Mouse (Mus musculus): ENCODE measurements around the gene Rpl37.
A peak's percentile ranks its signal among the peaks of the same experiment; 100 is the strongest.

Rpl37 gene

DNA sequence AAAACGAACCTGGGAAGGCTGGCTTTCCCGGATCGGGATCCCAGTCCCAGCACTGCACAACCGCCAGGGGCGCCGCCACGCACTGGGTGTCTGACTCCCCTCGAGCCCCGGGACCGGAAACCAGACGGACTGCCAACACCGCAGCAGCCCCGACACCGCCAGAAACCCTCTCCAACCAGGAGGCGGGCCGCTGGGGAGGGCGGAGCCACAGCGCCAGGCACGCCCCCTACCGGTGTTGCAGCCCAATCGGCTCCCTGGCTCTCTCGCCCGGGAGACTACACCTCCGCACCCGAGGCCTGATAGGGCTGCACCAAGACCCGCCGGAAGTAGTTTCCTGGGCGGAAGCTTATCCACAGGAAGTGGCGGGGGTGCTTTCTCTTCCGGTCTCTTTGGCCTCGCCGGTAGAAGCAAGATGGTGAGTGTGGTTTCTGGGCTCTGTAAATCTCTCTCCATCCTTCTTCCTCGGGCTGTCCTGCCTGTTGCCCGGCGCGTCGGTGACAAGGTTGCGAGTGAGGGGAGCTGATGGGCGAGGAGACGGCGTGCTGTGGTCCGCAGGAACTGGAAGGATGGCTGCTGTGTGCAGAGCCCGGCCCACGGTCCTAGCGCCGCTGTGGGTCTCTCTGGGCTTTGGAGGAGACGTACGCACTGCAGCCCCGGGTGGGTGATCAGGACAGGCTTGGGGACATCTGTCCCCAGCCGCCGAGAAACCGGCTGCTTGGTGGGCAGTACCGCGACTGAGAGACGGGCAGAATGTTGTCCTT, at the start of gene Rpl37:
Gene Rpl37, plus strand, starts transcription at position 376 of the 761 bp plus-strand sequence.
- DNase-seq, result peak; percentile 99

DNA sequence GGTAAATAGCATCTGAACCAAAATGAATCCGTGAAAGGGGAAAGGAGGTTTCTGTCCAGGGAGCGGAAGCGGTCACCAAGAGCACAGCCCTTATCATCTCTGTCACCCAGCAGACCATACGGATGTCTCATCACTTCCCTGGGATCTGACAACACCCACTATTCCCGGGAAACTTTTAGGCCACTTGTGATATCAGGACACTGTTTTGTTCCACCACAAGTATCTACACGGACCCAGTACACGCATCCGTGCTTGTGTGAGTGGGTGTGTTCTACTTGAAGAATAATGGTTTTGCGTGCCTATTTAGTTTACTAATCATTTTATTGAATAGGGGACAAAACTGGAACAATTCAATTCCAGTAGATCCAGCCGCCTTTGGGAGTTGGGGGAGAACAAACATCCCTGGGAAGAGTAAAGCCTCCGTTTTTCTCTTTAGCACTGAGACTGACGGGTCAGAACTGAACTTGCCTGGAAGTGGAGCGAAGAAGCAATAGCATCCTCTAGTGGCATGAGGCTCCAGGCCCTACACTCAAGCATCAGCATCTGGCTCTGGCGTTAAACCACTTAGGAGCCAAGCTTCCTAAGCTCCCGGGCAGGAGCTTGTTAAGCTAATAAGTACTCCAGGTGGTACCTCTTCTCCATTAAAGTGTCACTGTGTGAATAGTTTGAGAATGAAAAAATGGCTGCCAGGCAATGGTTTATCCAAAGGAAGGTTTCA, 47.5 kb upstream of the Rpl37 start:
- DNase-seq, result peak; percentile 7

DNA sequence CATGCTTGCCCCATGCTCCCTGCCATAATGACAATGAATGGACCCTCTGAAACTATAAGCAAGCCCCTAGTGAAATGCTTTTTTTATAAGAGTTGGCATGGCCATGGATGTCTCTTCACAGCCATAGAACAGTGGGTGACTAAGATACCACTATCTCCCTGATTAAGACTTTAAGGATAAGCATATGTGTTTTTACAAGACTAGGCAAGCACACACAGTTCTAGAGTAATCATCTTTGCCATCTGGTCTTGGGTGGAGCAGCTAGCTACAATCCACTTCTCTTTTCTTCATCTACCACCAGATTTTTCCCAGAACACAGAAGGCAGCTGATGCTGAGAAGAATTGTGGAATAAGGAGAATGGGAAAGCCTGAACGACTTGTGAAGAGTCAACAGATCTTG, 35.2 kb upstream of the Rpl37 start:
- no peak for DNase-seq

DNA sequence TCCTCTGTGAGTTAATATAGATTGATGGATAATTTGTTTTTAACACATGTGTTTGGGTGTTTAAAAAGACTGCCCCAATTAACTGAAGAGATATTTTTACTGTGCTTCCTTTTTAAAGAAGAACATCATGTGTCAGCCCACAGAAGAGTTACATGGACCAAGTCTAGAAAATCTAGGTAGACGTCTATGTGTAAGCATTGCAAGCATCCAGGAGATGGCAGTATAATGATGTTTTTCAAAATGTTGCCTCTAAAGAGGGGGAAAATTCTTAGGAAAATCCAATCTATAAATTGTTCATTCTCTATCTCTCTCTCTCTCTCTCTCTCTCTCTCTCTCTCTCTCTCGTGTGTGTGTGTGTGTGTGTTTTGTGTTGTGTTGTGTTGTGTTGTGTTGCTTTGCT, 30.3 kb upstream of the Rpl37 start:
- no peak for DNase-seq

DNA sequence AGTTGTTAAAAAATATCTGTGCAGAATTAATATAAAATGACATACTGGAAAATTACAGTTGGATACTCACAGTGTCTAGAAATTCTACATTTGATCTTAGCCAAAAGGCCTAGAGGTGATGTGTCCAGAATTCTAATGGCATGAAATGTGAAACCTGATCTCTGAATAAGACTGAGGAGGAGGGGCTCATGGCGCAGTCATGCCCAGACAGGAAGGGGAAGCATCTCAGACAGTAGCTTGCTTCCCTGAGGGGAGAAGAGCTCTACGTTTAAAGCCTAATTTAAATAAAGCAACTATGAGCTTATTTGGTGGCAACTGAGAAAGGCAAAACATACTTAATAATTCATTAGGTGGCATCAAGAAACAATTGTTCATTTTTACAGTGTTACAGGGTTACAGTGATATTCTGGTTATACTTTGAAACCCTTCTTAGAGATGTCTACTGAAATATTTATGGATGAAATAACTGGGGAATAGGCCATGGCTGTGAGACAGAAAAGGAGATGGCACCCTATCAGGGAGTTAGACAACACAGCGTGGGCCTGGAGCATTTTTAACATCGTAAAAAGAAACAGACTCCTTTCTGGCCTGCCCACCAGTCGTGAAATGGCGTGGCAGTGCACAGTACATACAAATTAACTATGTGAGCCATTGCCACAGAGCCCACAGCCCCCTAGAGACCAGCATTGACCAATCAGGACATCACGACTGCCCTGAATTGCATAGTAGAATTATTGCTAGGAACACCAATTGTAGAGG, 27.4 kb upstream of the Rpl37 start:
- no peak for DNase-seq

DNA sequence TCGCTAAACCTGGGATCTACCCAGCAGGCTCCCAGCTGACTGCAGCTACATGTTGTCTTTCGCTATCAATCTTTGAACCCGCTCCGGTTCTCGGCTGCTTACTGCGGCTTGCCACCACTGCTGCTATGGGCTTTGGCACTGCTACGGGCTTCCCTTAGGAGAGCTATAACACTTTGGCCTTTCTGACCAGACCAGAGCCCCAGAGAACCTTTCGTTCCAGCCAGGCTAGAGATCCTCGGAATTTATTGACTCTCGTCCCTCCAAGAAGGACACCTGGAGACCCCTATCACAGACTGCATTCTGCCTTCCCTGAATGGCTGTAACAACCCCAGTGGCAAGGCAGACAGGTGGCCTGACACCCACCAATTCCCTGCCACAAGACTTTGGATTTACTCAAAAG, 26.3 kb upstream of the Rpl37 start:
- DNase-seq, result no peak

DNA sequence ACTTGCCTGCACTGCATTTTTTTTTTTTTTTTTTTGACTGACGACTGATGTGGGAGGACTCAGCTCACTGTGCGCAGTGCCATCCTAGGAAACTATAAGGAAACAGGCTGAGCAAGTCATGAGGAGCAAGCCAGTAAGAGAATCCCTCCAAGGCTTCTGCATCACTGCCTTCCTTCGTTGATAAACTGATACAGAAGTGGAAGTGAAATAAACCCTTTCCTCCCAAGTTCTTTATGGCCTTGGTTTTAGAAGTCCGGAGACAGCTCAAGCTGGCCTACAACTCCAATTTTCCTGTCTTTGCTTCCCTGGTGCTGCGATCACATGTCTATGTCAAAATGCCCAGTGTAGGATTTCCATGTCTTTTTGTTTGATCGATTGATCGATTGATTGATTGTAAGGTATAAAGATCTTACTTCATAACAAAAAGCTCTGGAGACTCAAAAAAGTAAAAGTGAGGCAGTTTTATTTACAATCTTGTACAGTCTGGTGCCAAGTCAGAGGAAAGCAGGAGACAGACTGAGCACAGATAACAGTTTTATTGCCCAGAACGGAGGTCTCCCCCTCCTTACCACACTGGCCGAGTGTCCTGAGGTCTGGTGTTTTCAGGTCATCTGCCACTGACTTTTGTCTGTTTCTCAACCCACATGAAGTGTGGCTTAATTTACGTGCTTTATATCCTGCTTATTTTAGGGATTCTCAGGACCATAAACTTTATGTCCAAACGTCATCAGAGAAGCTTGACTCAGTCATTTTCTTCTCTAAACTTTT, 20.7 kb upstream of the Rpl37 start:
- no peak for DNase-seq

DNA sequence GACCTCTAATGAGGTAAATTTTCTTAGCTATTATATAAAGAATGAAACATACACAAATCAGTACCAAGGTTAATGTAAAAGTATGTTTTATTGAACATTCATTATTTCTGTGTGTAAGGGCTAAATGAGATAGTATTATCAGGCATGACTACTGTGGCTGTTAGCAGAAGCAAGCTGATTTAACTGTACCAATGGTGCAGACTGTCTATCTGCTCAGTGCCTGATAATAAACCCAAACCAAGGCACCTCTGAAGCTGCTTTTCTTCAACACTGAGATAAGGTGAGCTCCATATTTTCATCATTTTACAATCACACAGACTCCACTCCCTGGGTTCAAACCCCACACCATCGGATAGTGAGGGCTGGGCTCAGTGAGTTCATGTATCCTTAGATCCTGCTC, 19.1 kb upstream of the Rpl37 start:
- DNase-seq, result no peak

DNA sequence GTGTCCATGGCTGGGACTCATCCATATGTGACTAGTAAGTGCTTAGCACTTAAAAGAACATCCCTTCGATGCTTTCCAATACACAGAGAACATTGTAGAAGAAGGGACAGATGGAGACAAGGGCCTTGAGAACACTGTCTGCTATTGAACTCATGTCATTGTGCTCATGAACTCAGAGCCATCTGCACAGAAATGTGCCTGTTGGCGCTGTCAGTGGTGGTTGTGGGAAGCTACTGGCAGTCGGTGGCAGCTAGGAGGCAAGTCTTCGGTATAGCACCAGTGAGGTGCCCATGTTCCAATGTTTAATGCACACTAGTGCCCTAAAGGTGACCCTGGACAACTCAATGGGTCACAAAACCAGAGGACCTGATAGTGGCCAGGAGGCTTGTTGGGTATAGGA, 14.1 kb upstream of the Rpl37 start:
- DNase-seq, result no peak

DNA sequence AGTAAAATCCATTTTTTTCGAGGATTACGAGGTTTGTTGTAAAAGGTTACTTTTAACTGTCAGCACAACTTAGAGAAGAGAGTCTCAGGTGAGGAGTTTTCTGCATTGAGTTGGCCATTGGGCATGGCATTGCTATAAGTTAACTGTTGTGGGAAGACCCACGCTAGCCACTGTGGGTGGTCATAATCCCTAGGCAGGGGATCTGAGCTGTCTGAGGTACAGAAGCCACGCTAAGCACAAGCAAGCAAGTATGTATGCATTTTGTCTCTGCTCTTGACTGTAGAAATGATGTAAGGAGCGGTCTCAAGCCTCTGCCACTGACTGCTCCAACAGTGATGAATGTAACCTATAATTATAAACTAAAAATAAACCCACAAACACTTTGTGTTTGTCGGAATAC, 10.6 kb upstream of the Rpl37 start:
- no peak for DNase-seq

DNA sequence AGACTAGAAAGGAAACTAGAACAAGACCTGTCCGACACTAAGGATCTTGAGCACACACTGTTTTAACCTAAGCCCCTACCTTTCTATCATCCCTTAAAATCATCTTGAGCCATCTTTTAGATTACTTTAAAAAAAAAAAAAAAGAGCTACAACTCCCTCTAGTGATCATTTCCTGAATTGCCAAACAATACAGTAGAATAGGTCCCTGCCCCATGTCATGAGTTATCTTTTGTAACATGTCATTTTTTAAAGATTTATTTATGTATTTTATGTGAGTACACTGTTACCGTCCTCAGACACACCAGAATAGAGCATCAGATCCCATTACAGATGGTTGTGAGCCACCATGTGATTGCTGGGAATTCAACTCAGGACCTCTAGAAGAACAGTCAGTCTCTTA, 10.2 kb upstream of the Rpl37 start:
- no peak for DNase-seq

DNA sequence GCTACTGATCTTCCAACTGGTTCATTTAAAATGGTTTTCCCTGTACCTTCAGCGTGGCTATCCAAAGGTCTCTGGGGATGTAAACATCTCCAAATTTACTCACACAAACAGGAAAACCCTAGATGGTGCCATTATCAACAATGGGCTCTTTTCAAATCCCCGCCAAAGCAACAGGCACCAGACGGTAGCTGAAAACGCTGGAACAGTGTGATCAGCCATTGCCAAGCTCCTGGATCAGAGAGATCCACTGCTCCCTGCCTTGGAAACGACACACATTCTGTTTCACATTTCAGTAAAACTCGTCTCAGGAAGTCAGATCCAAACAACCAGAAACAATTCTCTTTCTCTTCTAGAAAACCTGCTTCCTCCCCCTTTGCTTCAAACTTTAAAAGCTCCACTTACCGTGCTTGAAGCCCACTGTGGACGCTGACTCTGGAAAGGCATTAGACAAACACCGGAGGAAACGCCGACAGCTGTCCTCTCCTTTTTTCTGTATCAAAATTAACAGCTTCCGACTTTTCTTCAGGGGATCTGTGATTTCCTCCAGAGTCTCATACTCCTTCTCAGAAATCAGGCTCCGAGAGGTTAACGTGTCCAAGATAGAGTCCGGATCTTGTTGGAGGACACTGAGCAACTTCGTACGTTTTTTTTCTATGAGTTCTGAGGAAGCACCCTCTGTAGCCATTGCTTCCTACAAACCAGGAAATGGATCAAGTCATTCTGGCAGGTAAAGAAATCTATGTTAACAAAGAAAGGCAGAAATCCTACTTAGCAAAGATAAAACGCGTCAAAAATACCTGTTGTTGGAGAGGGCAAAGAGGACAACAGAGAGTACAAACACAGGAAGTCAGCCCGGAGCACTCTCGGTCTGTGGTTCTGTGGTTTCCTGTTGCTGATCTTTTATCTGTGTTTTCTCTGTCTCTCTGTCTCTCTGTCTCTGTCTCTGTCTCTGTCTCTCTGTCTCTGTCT, 8.5 kb upstream of the Rpl37 start, which contains the start of gene Card6:
Gene Card6, minus strand, starts transcription at position 854 of the 969 bp plus-strand sequence.
- no peak for DNase-seq

DNA sequence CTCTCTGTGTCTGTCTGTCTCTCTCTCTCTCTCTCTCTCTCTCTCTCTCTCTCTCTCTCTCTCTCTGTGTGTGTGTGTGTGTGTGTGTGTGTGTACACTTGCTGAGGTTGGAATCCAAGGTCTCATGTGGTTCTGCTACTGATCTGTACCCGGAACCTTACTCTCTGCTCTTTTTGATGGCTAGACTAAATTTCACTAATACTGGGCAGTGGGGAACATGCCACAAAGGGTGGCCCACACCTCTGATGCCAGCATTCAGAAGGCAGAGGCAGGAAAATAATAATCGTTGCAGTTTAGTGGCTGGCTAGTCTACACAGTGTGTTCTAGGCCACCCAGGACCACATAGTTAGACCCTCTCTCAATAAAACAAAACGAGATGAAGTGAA, 7.8 kb upstream of the Rpl37 start:
- no peak for DNase-seq

DNA sequence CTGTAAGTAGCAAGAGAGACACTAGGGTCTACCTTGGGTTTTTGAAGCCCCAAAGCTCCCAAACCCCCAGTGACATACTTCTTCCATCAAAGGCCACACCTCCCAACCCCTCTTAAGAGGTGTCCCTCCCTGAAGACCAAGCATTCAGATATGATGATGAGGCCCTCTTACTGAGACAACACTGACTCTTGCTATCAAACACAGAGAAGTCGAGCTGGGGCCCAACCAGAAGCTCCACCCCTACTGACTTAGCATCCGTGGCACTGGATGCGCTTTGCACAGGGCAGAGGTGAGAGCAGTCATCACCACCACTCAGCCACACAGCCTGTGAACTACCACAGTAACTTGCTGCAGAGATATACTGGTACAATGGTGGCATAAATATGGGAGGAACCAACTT, 3.8 kb upstream of the Rpl37 start:
- peak; percentile 74 for DNase-seq

DNA sequence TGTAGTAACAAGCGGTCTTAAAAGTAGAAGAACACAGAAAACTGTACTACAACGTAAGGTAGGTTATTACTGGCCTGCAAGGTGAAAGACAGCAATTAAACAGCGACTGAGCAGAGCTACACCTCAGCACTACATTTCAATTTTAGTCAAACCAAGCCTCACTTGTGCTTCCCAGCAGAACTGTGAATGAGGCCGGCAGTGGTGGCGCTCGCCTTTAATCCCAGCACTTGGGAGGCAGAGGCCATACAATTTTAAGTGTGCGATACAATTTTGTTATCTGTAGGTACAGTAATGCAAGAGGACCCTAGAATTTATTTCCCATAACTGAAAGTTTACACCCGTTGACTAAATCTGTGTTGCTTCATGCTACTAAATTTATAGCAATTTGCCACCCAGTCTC, 1.3 kb upstream of the Rpl37 start:
- DNase-seq, result no peak

DNA sequence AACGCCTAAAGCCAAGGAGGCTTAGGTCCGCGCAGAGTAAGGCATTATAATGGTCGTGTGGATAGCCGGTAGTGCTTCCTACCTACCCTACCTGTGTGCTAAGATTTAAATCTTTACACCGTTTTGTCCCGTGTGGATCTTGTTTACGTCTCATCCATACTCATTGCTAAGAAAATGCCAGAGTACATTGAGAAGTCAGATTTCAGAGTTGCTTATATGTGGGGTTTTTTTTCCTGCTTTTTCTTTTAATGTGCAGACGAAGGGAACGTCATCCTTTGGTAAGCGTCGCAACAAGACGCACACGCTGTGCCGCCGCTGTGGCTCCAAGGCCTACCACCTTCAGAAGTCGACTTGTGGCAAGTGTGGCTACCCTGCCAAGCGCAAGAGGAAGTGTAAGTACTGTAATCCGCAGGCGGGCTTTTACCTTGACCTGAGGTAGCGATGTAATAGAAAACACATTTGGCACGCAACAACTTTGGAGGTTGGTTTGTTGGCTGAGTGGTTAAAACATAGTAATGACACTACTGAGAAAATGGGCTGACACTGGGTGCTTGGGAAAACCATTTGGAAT, 671 bp downstream of the Rpl37 start:
- no peak for DNase-seq

DNA sequence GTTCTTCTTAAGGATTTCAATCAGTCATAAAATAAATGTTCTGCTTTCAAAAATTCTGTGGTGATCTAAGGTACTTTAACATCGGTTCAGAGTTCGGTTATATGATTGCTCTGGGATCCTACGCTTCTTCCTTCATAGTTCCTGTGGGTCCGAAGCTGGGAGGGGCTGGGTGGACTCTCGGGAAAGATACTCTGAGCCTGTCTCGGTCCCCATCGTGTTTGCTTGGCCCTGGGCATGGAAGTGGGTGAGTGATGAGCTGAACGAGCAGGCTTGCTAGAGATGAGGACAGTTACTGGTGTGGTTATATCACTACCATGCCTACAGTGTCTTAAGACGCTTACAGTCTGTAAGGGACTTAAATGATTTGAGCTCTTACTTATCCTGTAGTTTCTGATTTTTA, 2.2 kb downstream of the Rpl37 start:
- DNase-seq, result no peak

DNA sequence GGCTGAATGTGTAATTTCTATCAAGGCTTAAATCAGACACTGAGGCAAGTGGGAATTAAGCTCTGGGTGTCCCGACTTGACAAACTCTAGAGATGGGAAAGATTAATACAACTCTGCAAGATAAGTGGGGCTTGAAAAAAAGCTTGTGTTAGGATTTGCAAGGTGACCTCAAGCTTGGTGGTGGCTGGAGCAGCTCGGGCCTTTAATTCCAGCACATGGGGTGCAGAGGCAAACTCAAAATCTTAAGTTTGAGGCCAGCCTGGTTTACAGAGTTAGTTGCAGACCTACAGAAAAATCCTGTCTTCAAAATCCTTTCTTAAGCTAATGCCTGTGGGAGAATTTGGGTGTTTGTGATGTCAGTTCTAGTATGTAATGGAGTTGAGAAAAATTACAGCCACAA, 2.7 kb downstream of the Rpl37 start:
- no peak for DNase-seq

DNA sequence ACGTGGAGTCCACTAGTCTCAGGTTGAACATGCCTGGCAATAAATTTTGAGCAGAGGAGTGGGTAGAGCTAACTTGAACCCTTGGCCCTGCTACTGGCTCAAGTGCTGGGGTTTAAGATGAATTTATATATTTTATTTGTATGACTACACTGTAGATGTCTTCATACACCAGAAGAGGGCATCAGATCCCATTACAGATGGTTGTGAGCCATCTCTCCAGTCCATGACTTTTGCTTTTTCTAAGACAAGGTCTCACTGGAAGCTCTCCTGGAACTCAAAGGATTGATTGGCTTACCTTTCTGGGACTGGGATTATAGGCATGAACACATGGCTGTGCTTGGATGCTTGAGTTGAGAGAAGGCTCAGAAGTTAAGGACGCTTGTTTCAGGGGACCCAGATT, 3.3 kb downstream of the Rpl37 start:
- no peak for DNase-seq

DNA sequence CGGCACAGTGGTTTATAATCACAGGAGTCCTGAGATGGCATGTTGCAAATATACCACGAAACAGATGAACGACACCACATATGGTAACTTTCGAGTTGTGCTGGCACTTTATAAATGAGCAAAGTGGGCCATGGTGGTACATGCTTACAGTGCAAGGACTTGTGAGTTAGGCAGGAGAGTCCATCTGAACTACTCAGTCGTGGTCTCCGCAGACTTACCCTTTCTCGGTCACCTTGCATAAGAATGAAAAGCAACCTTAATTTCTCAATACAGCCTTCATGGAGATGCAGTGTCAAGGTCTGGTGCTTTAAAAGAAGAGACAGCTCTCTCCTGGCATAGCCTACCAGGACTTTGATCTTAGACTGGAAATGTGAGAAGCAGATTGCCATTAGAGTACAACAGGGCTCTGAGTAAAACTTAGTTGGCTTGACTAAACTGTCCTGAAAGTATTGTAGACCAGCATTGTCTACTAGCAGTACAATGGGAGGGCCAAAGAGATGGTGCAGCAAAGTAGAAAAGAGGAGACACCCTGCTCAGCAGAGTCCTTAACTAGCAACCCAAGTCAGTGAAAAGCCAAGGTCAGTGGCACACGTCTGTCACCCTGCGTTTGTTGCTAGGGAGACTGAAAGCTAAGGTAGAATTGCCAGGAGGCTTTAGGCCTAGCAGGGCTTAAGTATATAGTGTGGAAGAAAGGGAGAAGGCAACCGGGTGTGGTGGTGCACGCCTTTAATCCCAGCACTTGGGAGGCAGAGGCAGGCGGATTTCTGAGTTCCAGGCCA, 5.3 kb downstream of the Rpl37 start:
- no peak for DNase-seq

DNA sequence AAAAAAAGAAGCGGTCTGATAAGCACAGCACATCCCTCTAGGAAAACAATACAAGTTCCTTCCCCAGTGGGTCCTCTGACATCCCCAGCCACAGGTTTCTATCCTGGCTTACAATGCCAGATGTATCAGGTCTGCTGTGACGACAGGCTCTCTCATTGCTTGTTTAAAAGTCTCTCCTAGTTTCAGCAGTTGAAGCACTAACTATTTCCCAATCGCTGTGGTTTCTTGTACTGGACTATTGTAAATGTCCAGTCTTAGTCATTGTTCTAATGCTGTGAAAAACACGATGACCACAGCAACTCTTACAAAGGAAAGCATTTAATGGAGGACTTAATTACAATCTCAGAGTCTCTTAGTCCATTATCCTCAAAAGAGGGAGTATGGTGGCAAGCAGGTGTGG, 10.0 kb downstream of the Rpl37 start:
- no peak for DNase-seq
